Mouse (Mus musculus): ENCODE data around the gene Engase. TPM values are rescaled to one million over a fixed set of nuclear protein-coding genes. Genes with fewer than 3 reads are reported as not detected.

The Engase gene
- total RNA-seq, 2 experiments from 2014 or later = 8.3 to 11.5 TPM

DNA sequence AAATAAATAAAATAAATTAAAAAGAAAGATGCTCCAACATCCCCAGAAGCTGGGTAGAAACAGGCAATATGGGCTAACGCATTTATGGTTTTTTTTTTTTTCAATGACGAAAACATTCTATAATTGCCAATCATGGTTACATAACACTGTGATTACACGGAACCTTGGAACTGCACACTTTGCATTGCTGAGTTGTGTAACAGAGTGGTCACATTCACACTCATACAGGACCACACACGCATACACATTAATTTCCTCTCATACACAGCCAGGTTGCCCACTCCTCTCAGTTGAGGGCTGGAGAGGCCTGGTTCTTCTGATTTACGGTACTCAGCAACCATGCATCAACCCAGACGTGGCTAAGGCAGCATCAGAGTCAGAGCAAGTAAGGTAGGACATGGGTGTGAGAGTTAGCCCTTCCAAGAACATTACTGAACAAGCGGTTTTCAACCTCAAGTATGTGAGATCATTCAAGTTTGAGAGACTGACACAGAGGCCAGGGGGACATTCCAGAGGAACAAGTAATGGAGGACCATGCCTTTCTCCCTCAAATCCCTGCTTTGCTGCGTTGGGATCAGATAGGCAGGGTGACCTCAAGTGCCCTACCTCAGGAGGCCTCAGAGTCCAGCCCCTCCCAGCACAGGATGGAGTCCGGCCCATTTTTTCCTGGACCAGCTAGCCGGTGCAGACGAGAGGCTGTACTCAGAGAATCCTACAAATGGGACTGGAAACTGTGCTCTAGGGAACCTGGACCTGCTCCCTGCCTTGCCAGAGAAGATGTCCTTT is 22.6 kb upstream of the Engase start:
- intact Hi-C loops (cut with DNase I) = no loop called here
- no peak for DNase-seq

GRCm38 (mm10) chr11:118455788-118456187 is 20.8 kb upstream of the Engase start:
- DNase-seq = no peak
- intact Hi-C loops (cut with DNase I) = no loop called here

GRCm38 (mm10) chr11:118456937-118457336 is 19.7 kb upstream of the Engase start:
- DNase-seq = no peak
- intact Hi-C loops (cut with DNase I) = no loop called here

GRCm38 (mm10) chr11:118459051-118459450 is 17.6 kb upstream of the Engase start:
- no peak for DNase-seq
- intact Hi-C loops (cut with DNase I) = no loop called here

DNA sequence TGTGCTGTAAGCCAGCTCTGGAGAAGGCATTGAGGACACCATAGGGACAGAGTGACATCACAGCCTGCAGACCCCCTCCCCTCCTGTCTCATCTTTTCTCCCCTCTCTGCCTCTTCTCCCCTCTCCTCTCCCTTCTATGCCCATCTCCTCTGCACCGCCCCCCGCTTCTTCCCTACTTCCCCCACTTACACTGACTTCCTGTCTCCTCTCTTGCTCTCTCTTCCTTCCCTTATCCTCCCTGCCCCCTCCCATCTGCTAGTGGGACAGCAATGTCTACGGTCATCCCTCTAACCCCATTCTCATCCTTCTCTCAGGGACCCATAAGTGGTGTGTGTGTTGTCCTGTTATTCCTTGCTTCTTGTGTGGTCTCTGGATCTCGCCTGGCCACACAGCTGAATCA is 17.1 kb upstream of the Engase start:
- intact Hi-C loops (cut with DNase I) = no loop called here
- DNase-seq = no peak

- intact Hi-C loops (cut with DNase I) = no loop called here
- no peak for DNase-seq
These were observed 16.3 kb upstream of the Engase start for GRCm38 (mm10) chr11:118460280-118460679.

- intact Hi-C loops (cut with DNase I) = no loop called here
- DNase-seq = no peak
These were observed 9.1 kb upstream of the Engase start for GRCm38 (mm10) chr11:118467441-118468035.

DNA sequence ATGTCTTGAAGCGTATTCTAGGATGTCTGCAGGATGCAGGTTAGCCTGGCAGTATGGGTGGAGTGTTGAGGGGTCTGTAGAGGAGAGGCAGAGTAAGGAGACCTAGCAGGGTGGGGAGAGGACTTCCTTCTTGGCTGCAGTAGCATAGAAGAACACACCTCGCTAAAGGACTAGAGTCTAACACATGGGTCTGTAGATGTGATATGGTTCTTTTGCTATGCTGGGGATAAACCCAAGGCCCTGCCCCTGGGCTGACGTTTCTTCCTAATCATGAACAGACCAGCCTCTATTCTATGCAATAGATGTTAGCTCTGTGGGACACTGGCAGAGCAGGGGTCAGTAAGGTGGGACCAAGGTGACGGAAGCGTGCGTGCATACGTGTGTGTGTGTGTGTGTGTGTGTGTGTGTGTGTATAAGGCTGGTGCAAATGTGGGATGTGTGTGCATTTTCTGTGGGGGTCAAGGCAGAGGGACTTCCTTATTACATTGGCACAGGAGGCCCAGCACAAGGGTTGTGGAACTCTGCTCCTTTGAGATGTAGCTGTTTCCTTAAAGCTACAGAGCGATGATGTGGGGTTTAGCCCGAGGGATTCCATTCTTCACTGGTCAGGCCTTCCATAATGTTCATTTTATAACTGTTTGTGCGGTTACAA is 7.0 kb upstream of the Engase start:
- intact Hi-C loops (cut with DNase I) = no loop called here

GRCm38 (mm10) chr11:118470234-118470966 is 6.2 kb upstream of the Engase start:
- intact Hi-C loops (cut with DNase I) = no loop called here
- peak; percentile 68 for DNase-seq

More for the DNA sequence above, 7.0 kb upstream of the Engase start:
- no peak for DNase-seq

DNA sequence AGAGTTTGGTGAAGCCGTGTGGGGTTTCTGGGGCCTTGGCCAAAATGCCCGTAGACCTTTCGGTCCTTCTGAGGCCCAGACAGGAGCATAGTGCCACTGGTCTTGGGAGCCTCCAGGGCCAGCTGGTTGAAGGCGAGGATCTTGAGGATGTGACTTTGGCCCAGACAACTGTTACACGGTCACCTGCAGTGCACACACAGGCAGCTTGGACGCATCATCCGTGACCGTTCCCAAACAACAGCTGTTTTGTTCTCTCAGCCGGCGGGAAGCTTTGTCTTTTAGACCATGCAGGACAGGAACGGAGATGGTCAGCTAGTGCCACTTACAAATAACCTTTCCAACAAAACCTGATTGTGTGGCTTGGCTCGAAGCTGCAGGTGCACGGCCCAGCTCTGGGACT is 5.0 kb upstream of the Engase start:
- intact Hi-C loops (cut with DNase I) = no loop called here
- no peak for DNase-seq

DNA sequence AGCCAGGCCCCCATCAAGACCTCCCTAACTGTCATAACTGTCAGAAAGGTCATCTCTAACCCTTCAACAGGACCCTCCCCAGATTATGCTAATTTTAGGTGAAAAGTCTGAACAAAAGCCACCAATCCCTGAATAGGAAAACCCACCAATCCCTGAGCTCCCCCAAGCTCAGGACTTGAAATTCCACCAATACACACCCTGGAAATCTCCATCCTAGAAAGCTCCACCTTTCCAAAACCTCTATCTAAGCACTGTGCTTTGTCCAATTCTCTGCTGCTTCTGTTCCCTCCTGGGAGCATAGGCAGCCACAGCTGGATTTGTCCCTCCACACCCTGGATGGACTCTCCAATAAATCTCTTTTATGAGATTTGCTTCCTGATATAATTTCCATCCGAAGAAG is 3.5 kb upstream of the Engase start:
- intact Hi-C loops (cut with DNase I) = no loop called here
- no peak for DNase-seq

DNA sequence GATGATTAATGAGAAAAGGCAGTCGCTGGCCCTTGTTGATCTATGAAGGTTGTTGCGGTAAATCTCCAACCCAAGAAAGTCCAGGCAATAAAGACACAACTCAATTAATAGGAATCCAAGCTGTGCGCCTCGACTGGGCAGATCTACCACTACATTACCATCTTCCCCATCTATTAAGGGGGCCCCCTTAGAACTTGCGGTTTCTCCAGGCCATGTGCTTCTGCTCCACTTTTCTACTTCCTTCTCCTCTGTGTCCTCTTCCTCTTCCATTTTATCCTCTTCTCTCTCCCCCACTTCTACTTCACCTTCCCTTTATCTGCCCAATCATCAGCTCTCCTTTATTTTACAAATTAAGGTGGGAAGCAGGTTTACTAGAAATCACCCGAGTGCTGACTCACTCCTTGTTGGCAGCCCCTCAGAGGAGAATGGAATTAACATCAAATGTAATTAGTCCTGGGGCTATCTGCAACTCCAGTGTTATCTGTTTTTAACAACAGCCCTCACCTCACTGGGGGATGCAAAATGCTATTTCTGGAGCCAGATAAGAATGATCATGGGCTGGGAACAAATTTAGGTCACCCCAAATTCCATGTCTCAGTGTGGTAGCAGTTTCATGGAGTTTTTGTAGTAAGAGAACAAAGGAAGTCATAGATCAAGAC is 2.7 kb upstream of the Engase start:
- DNase-seq = no peak
- intact Hi-C loops (cut with DNase I) = no loop called here

DNA sequence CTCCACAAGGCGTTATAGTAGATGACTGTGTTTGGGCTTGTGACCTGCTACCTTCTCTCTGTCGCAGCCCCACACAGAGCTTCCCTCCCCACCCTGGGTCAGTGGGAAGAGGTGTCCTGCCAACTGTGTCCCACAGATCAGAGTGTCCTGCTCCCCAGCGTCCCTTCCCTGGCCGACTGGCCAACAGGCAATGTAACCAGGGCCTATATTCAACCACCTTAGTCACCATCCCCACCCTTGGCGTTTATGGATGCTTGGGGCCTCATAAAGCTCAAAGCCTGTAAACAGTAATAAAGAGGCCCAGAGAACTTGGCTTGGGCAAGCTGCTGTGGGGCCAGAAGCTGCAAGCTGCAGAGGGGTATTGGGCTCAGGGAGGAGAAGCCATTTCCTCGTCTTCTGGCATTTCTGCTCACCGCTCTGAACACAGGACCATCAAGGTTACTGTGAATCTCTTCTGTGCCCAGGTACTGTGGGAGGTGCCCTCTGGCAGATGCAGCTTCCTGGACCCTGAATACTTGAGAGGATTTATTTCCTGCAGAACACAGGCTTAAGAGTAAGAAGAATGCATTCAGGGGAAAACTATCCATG is 1.0 kb upstream of the Engase start:
- no peak for DNase-seq

GRCm38 (mm10) chr11:118479776-118480175 is 3.1 kb downstream of the Engase start:
- intact Hi-C loops (cut with DNase I) = no loop called here
- DNase-seq = no peak

More for the DNA sequence above, 1.0 kb upstream of the Engase start:
- intact Hi-C loops (cut with DNase I) = no loop called here

DNA sequence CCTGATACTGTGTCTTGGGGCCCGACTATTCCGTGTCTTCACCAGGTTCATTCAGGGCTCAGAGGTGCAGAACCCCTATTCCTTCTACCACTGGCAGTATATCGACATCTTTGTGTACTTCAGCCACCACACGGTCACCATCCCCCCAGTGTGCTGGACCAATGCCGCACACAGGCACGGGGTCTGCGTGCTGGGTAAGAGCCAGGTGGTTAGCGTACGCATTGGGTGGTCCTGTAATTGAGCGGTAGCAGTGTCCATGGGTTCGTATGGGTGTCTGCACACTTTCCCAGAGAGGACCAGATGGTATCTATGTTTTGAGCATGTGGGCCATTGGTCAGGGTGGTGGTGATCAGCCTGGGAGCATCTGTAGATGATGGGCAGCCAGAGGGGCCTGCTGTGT is 4.6 kb downstream of the Engase start:
- intact Hi-C loops (cut with DNase I) = no loop called here
- peak; percentile 72 for DNase-seq

GRCm38 (mm10) chr11:118481751-118482150 is 5.1 kb downstream of the Engase start:
- DNase-seq = no peak
- intact Hi-C loops (cut with DNase I) = no loop called here

DNA sequence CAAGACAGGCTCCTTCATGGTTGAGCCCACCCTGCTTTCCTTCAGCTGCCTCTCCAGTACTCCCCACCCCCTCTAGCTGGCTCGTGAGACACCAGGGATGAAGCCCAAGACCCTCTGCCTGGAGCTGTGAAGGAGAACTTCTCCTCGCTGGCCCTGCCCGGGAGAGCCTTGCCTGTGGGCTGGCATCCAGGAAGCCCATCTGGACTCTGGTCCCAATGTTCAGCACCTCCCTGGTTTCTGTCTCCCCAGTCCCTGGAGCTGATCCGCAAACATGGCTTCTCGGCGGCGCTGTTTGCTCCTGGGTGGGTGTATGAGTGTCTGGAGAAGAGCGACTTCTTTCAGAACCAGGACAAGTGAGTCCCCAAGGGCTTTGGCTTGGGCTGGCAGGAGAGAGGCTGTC is 7.5 kb downstream of the Engase start:
- intact Hi-C loops (cut with DNase I) = no loop called here
- peak; percentile 69 for DNase-seq

- intact Hi-C loops (cut with DNase I) = no loop called here
- no peak for DNase-seq
These were observed 8.7 kb downstream of the Engase start for GRCm38 (mm10) chr11:118485338-118485737.

DNA sequence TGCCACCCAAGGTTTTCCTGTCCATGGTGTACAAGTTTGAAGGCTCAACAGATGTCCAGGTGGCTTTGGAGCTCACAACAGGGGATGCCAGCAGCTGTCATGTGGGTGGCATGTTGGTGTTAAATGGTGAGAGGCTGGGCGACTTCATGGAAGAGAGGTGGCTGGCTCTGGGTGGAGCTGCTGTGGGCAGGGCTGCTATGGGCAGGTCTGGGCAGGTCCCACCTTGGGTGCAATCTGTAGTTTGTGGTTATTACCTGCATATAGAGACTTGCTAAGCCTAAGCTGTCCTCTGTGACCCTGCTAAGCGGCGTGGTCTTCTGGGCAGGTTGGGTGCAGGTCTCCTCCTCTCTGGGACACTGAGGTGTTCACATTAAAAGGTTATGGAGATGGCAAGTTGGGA is 9.2 kb downstream of the Engase start:
- DNase-seq = no peak
- intact Hi-C loops (cut with DNase I) = no loop called here

GRCm38 (mm10) chr11:118486281-118486680 is 9.7 kb downstream of the Engase start:
- intact Hi-C loops (cut with DNase I) = no loop called here
- DNase-seq = no peak
